Mouse (Mus musculus) CD4-positive, CD25-positive, alpha-beta regulatory T cell, adult 4 months (primary cell): ENCODE results near the gene Vps33a. TPM values are rescaled to one million over a fixed set of nuclear protein-coding genes. Genes with fewer than 3 reads are reported as not detected.

ENCODE experiments used
- ATAC-seq: one replicate; pipeline ENCODE4 v1.8.0; 2017
- polyA plus RNA-seq, 2 experiments: library from polyadenylated mRNA; unstranded; fragments of 100-300 nt; shearing (Covaris generic); gene quantifications; one replicate each; pipeline ENCODE4 v1.2.1; 2017

Gene Vps33a
- 10 to 100 TPM; 38.3 to 53.6 TPM for polyA plus RNA-seq

GRCm38 (mm10) chr5:123572357-123573186 lies at the start of gene Vps33a:
Vps33a (minus strand) TSS chr5:123573038.
- ATAC-seq, result peak; percentile 98

GRCm38 (mm10) chr5:123622421-123622820 lies 49.6 kb upstream of the Vps33a start:
- ATAC-seq, result no peak

- no peak for ATAC-seq
Observed at GRCm38 (mm10) chr5:123618558-123618957, 45.7 kb upstream of the Vps33a start.

- no peak for ATAC-seq
Observed at GRCm38 (mm10) chr5:123614246-123614645, 41.4 kb upstream of the Vps33a start.

GRCm38 (mm10) chr5:123609843-123610242 lies 37.0 kb upstream of the Vps33a start:
- ATAC-seq, result peak; percentile 90

GRCm38 (mm10) chr5:123609416-123609815 lies 36.6 kb upstream of the Vps33a start:
- ATAC-seq, result no peak

- ATAC-seq, result no peak
Observed at GRCm38 (mm10) chr5:123607211-123607669, 34.4 kb upstream of the Vps33a start.

GRCm38 (mm10) chr5:123603496-123603895 lies 30.7 kb upstream of the Vps33a start:
- ATAC-seq, result peak; percentile 97

GRCm38 (mm10) chr5:123602174-123602573 lies 29.3 kb upstream of the Vps33a start:
- no peak for ATAC-seq

GRCm38 (mm10) chr5:123599319-123599718 lies 26.5 kb upstream of the Vps33a start:
- no peak for ATAC-seq

GRCm38 (mm10) chr5:123593622-123594280 lies 20.9 kb upstream of the Vps33a start:
- no peak for ATAC-seq

- no peak for ATAC-seq
Observed at GRCm38 (mm10) chr5:123580043-123580442, 7.2 kb upstream of the Vps33a start.

GRCm38 (mm10) chr5:123576696-123577095 lies 3.9 kb upstream of the Vps33a start:
- ATAC-seq, result no peak

- no peak for ATAC-seq
Observed at GRCm38 (mm10) chr5:123573362-123573761, 524 bp upstream of the Vps33a start.

GRCm38 (mm10) chr5:123561128-123561527 lies 11.7 kb downstream of the Vps33a start:
- ATAC-seq, result no peak

GRCm38 (mm10) chr5:123559588-123559987 lies 13.2 kb downstream of the Vps33a start:
- ATAC-seq, result no peak

GRCm38 (mm10) chr5:123556451-123556850 lies 16.4 kb downstream of the Vps33a start:
- no peak for ATAC-seq

GRCm38 (mm10) chr5:123555693-123556092 lies 17.1 kb downstream of the Vps33a start:
- ATAC-seq, result no peak

GRCm38 (mm10) chr5:123533801-123534200 lies 39.0 kb downstream of the Vps33a start:
- no peak for ATAC-seq

- no peak for ATAC-seq
Observed at GRCm38 (mm10) chr5:123530056-123530455, 42.8 kb downstream of the Vps33a start.

GRCm38 (mm10) chr5:123528641-123529040 lies 44.2 kb downstream of the Vps33a start:
- ATAC-seq, result no peak

GRCm38 (mm10) chr5:123525916-123526495 lies 46.8 kb downstream of the Vps33a start:
- no peak for ATAC-seq

- no peak for ATAC-seq
Observed at GRCm38 (mm10) chr5:123525281-123525680, 47.6 kb downstream of the Vps33a start, which contains the start of gene Gm49027. Gm49027 (minus strand) TSS chr5:123525488.
